ENCODE assay signal across 26 mouse cellular contexts in genomic region chr7:84744321-84745070, GRCm38 (mm10). TPM values are rescaled to one million over a fixed set of nuclear protein-coding genes. Genes with fewer than 3 reads are reported as not detected.
A peak's percentile ranks its signal among the peaks of the same experiment; 100 is the strongest.
DNase-seq lines count a peak whose midpoint lies in the region; ATAC-seq lines count a peak whose summit lies in the region.
"Had no signal": no experiment of that assay in that cellular context is flagged by ENCODE, and none has a peak within 500 bp of the region (broad histone marks: within the 10 kb centered on the region; RNA-seq: fewer than 3 reads in every experiment).

No protein-coding gene starts in this region.

- peak; percentile 14 for DNase-seq in heart, adult 11 months
- DNase-seq in heart, embryonic 10.5 days (ENCODE audit: low spot score) = no peak
- peak; percentile 18 for DNase-seq in induced T-regulatory cell, adult 2 months (ENCODE audit: low read depth)
- DNase-seq in gastrocnemius, postnatal 14 days = no peak
- DNase-seq in kidney, postnatal 36 days = no peak
- DNase-seq: adrenal gland, adult 8-10 months; adrenal gland, postnatal 14 days; adrenal gland, postnatal 36 days; B cell, adult 2 months; cerebellum, adult 11-12 months; cerebellum, adult 2 months; cerebellum, adult 9-10 months; cerebellum, postnatal 10 days; cerebellum, postnatal 36 days; embryo, embryonic 11 days had no signal

- no peak overlapping the region for H3K27ac ChIP-seq in heart, embryonic 10.5 days
- H3K27ac ChIP-seq: embryonic facial prominence, embryonic 13.5 days; embryonic facial prominence, embryonic 15.5 days; forebrain, embryonic 10.5 days; forebrain, embryonic 12.5 days had no signal

- H3K4me1 ChIP-seq in heart, embryonic 10.5 days = 0 out of 2 replicates have a peak, but pooled peaks cover 4% of the 10 kb centered on the region

- no peak overlapping the region for H3K4me3 ChIP-seq in heart, embryonic 10.5 days
- H3K4me3 ChIP-seq: embryonic facial prominence, embryonic 13.5 days; embryonic facial prominence, embryonic 15.5 days; erythroblast, embryonic 14.5 days; forebrain, embryonic 10.5 days; forebrain, embryonic 12.5 days had no signal

- ATAC-seq in CD4-positive, CD25-positive, alpha-beta regulatory T cell, adult 4 months = peak; percentile 15
- ATAC-seq: activated CD4-positive, CD25-positive, alpha-beta regulatory T cell, adult 4 months; forebrain, embryonic 14.5 days; forebrain, embryonic 16.5 days; Patski had no signal

- no peaks in the 10 kb centered on the region for H3K9me3 ChIP-seq in heart, embryonic 10.5 days
- H3K9me3 ChIP-seq: embryonic facial prominence, embryonic 13.5 days; embryonic facial prominence, embryonic 15.5 days; forebrain, embryonic 10.5 days; forebrain, embryonic 12.5 days; G1E had no signal

- 82% methylated on average over 5 of the region's 5 CpGs for WGBS in heart, embryonic 10.5 days

- no peaks in the 10 kb centered on the region for H3K36me3 ChIP-seq in heart, embryonic 10.5 days
- H3K36me3 ChIP-seq: embryonic facial prominence, embryonic 13.5 days; embryonic facial prominence, embryonic 15.5 days; forebrain, embryonic 10.5 days; forebrain, embryonic 12.5 days; G1E had no signal

- H3K27me3 ChIP-seq in heart, embryonic 10.5 days (ENCODE audit: insufficient read depth, poor library complexity, severe bottlenecking) = no peaks in the 10 kb centered on the region
- H3K27me3 ChIP-seq: embryonic facial prominence, embryonic 13.5 days; embryonic facial prominence, embryonic 15.5 days; forebrain, embryonic 12.5 days; Patski had no signal

- intact Hi-C loops in gastrocnemius, postnatal 14 days (cut with DNase I; ENCODE audit: low total_unique reads) = loop anchor here (10.0 kb wide), 1 partner anchor 150 kb away; no protein-coding TSS in a partner anchor

RNA-seq across cellular contexts. Expression of gene Zfand6, which starts 54.7 kb away (rescaled TPM):
- polyA plus RNA-seq in heart, embryonic 10.5 days (2016; fragmentation: Nextera tagmentation; extraction: Ambion mirVana) = 155 TPM in 2 replicates
- 100 to 1,000 TPM; 110 to 144 TPM for polyA plus RNA-seq in CD4-positive, CD25-positive, alpha-beta regulatory T cell, adult 4 months (2017; shearing (Covaris generic))
- 10 to 100 TPM; 92.1 to 92.5 TPM for total RNA-seq in gastrocnemius, postnatal 14 days (2021)

Comparison
In these comparisons a context has a peak if more than half of its experiments do, and no peak if none do; other contexts are left out.
1. DNase-seq: peak in heart, adult 11 months (single experiment) and induced T-regulatory cell, adult 2 months (single experiment); none in heart, embryonic 10.5 days (single experiment), gastrocnemius, postnatal 14 days (single experiment) and kidney, postnatal 36 days (0 of 2).